Mouse (Mus musculus) neural tube, postnatal 0 days (tissue): ENCODE measurements around the gene Nfatc4. TPM values are rescaled to one million over a fixed set of nuclear protein-coding genes. Genes with fewer than 3 reads are reported as not detected.

Experiments used
- polyA plus RNA-seq: library from polyadenylated mRNA; unstranded; fragments of >200 nt; fragmentation: Nextera tagmentation; extraction: Ambion mirVana; gene quantifications from 2 replicates; pipeline ENCODE4 v1.2.1, GENCODE M21; 2015

Nfatc4 gene
- polyA plus RNA-seq = 5.1 and 5.7 TPM in 2 replicates

DNA sequence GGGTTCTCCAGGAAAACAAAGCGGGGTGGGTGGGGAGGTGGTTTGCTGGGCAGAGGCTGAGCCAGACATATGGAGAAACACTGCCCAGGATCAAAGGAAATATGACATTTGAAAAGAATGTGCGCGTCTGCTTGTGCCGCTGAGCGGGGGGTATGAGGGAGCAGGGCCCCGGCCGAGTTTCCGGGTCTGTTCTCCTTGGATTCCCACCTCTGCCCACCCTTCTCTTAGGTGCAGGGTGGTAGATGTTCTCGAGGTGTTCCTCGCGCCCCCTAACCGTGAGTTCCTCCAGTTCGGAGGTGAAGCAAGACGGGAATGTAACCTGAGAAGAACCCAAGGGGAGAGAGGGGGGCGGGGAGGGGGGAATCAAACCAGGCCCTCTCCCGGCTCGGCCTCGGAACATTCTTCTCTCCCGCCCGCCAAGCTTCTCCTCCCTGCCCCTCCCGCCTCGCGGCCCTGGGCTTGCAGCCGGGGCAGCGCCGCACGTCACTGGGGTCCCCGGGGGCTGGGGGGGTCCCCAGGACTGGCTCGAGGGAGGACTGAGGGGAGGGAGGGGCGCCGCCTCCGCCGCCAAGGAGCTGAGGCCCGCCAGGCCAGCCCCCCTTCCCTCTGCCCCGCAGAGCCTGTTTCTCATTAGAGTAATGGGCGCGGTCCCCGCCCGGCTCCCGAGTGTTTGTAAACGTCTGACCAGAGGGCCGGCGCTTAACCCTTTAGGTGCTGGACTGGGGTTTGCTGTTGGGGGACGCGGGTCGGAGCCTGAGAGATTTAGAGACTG lies at the start of gene Nfatc4:
Gene Nfatc4 (plus strand): TSS at position 154 of the 772 bp plus-strand sequence.

DNA sequence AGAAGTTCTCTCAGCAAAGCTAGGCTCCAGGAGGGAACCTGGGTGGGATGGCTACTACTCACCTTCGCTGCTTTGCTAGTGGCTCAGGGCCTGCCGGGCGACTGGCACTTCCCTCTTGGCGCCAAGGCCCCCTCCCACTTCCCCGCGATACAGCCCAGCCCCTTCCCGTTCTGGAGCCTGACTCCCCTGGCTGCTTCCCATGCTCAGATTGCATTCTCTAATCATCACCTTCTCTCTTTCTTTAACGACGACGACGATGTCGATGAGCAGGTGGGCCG lies 39.0 kb upstream of the Nfatc4 start, which contains the start of gene Adcy4:
Gene Adcy4 (minus strand): TSS at position 138 of the 278 bp plus-strand sequence.

DNA sequence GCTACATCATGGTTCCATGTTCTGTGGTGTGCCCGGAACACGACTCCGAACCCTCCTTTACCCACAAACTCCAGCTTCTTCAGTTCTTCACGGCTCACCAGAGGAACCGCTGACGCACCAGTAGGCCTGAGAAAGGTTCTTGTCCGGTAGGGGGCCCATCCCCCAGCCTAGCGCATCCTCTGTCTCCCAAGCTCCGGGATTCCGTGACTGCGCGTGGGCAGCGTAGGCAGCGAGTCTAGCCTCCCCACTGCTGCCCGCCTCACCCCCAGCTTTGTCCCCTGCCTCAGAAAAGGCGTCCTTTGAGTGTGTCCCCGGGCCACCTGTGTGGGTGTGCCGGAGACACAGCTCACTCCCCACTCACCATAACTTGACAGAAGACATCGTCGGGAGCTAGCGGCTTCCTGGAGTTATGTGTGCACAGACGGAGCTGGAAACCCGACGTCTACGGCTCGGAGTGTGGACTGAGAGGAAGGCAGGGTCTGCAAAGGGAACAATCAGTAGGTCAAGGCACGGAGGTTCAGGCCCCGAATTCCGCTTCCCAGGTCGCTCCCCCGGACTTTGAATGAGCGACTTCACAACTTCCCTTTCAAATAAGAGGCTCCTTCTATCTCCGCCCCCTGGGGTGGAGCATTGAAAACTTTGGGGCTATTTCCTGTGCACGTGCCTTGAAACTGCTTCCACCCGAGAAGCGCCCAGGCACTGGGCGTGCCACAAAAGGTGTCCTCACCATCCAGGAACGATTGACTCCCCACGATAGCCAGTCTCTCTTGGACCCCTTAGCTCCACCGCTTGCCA lies 34.5 kb upstream of the Nfatc4 start, which contains the start of gene Ripk3:
Gene Ripk3 (minus strand): TSS at position 610 of the 795 bp plus-strand sequence.

DNA sequence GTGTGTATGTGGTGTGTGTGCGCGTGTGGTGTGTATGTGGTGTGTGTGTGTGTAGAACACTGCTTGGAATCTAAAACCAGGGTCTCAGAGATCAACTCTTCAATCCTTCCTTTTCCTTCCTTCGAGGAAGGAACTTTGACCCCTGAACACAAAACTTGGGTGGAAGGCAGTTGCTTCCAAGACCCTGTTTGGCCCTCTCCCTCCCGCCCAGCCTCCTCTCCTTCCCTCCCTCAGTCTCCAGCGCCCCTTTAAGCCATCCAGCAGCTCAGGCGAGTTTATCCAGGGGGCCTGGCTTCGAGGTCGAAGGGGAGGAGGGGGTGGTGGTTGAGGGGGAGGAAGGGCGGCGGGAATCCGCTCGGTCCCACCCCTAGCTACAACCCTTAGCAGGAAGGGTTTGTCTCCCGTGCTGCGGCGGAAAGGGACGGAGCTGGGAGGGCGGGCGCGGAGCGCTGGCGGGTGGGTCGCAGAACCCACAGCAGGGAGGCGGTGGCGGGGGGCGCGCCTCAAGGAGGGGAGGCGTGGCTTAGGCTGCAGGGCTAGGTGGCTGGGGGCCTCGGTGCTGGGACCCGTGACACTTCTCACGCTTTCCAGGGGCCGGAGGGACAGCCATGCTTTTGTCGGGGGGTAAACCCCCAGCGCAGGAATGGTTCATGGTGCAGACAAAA lies 30.8 kb downstream of the Nfatc4 start, which contains the start of gene Nynrin:
Gene Nynrin (plus strand): TSS at position 390 of the 665 bp plus-strand sequence.

Other genes starting within 250 kb of the Nfatc4 start
- 0.32 TPM in 1 of 2 replicates, not detected in the other for gene Fitm1, start 247.5 kb upstream of the Nfatc4 start, polyA plus RNA-seq
- 218 and 246 TPM in 2 replicates for gene Psme1, start 245.0 kb upstream of the Nfatc4 start, polyA plus RNA-seq
- gene Emc9, start 237.8 kb upstream of the Nfatc4 start, polyA plus RNA-seq = 92.8 and 99.8 TPM in 2 replicates
- gene Psme2, start 232.0 kb upstream of the Nfatc4 start, polyA plus RNA-seq = 154 and 183 TPM in 2 replicates
- gene Rnf31, start 231.4 kb upstream of the Nfatc4 start, polyA plus RNA-seq = 16.4 and 23.6 TPM in 2 replicates
- gene Irf9, start 219.6 kb upstream of the Nfatc4 start, polyA plus RNA-seq = 10.0 and 13.8 TPM in 2 replicates
- 14.5 and 14.7 TPM in 2 replicates for gene Rec8, start 205.1 kb upstream of the Nfatc4 start, polyA plus RNA-seq
- 91.3 and 115 TPM in 2 replicates for gene Ipo4, start 187.2 kb upstream of the Nfatc4 start, polyA plus RNA-seq
- gene Gm49378, start 185.2 kb upstream of the Nfatc4 start, polyA plus RNA-seq = 1.4 and 1.9 TPM in 2 replicates
- gene Tm9sf1, start 179.3 kb upstream of the Nfatc4 start, polyA plus RNA-seq = 56.4 and 60.8 TPM in 2 replicates
- 0.18 and 0.27 TPM in 2 replicates for gene Tssk4, start 173.0 kb upstream of the Nfatc4 start, polyA plus RNA-seq
- 73.9 and 80.1 TPM in 2 replicates for gene Mdp1, start 162.6 kb upstream of the Nfatc4 start, polyA plus RNA-seq
- 39.0 and 39.8 TPM in 2 replicates for gene Gmpr2, start 151.2 kb upstream of the Nfatc4 start, polyA plus RNA-seq
- 600 and 637 TPM in 2 replicates for gene Nedd8, start 151.0 kb upstream of the Nfatc4 start, polyA plus RNA-seq
- 23.1 and 26.2 TPM in 2 replicates for gene Tinf2, start 141.3 kb upstream of the Nfatc4 start, polyA plus RNA-seq
- gene Tgm1, start 109.2 kb upstream of the Nfatc4 start, polyA plus RNA-seq = 0.19 and 0.46 TPM in 2 replicates
- gene Rabggta, start 100.9 kb upstream of the Nfatc4 start, polyA plus RNA-seq = 51.6 and 55.1 TPM in 2 replicates
- 98.5 and 99.2 TPM in 2 replicates for gene Dhrs1, start 77.5 kb upstream of the Nfatc4 start, polyA plus RNA-seq
- gene Nop9, start 77.5 kb upstream of the Nfatc4 start, polyA plus RNA-seq = 18.9 and 24.6 TPM in 2 replicates
- gene Cideb, start 64.7 kb upstream of the Nfatc4 start, polyA plus RNA-seq = 0.57 and 0.76 TPM in 2 replicates
- gene Ltb4r2, start 61.7 kb upstream of the Nfatc4 start, polyA plus RNA-seq = 0.50 and 0.74 TPM in 2 replicates
- gene Ltb4r1, start 57.2 kb upstream of the Nfatc4 start, polyA plus RNA-seq = 0.38 and 1.1 TPM in 2 replicates
- gene Adcy4, start 39.0 kb upstream of the Nfatc4 start, polyA plus RNA-seq = 2.4 and 2.6 TPM in 2 replicates
- gene Ripk3, start 34.3 kb upstream of the Nfatc4 start, polyA plus RNA-seq = 1.4 and 1.5 TPM in 2 replicates
- 5.8 and 6.7 TPM in 2 replicates for gene Nynrin, start 30.9 kb downstream of the Nfatc4 start, polyA plus RNA-seq
- 0.68 and 1.0 TPM in 2 replicates for gene Cbln3, start 61.2 kb downstream of the Nfatc4 start, polyA plus RNA-seq
- gene Khnyn, start 61.8 kb downstream of the Nfatc4 start, polyA plus RNA-seq = 6.2 and 7.5 TPM in 2 replicates
- gene Sdr39u1, start 77.1 kb downstream of the Nfatc4 start, polyA plus RNA-seq = 141 and 152 TPM in 2 replicates
- 0.43 and 0.57 TPM in 2 replicates for gene Cma1, start 121.5 kb downstream of the Nfatc4 start, polyA plus RNA-seq
- gene Cma2, start 127.8 kb downstream of the Nfatc4 start, polyA plus RNA-seq = not detected in 2 replicates
- gene Mcpt1, start 194.8 kb downstream of the Nfatc4 start, polyA plus RNA-seq = not detected in 2 replicates
- gene Mcpt9, start 207.4 kb downstream of the Nfatc4 start, polyA plus RNA-seq = not detected in 2 replicates
- not detected in 2 replicates for gene Mcpt2, start 218.9 kb downstream of the Nfatc4 start, polyA plus RNA-seq
- 0.14 TPM in 1 of 2 replicates, not detected in the other for gene Mcpt4, start 239.2 kb downstream of the Nfatc4 start, polyA plus RNA-seq